In genomic region chr15:30884692-30885334, GRCm38 (mm10) we compare ENCODE assay signal across 14 mouse cellular contexts.
DNase-seq lines count a peak whose midpoint lies in the region; ATAC-seq and TF ChIP-seq lines count a peak whose summit lies in the region.
"Had no signal": no experiment of that assay in that cellular context is flagged by ENCODE, and none has a peak within 500 bp of the region (broad histone marks: within the 10 kb centered on the region; RNA-seq: fewer than 3 reads in every experiment).

No protein-coding gene starts in this region.

- H3K27me3 ChIP-seq in forebrain, embryonic 13.5 days: no peaks in the 10 kb centered on the region
- no peaks in the 10 kb centered on the region for H3K27me3 ChIP-seq in forebrain, embryonic 11.5 days (ENCODE audit: control insufficient read depth, insufficient read depth, low read length)
- H3K27me3 ChIP-seq in lung, embryonic 14.5 days (ENCODE audit: insufficient read depth, low read length): no peaks in the 10 kb centered on the region
- H3K27me3 ChIP-seq in hindbrain, embryonic 13.5 days: no peaks in the 10 kb centered on the region
- H3K27me3 ChIP-seq in neural tube, embryonic 12.5 days (replicated peaks): no peaks in the 10 kb centered on the region
- no peaks in the 10 kb centered on the region for H3K27me3 ChIP-seq in intestine, embryonic 16.5 days (replicated peaks; ENCODE audit: control insufficient read depth, insufficient read depth, low read length)
- H3K27me3 ChIP-seq: intestine, embryonic 15.5 days; limb, embryonic 15.5 days had no signal

- H3K27ac ChIP-seq in forebrain, embryonic 13.5 days: peak overlapping the region; percentile 48; the same call in 1 of the 2 replicates
- no peak overlapping the region for H3K27ac ChIP-seq in forebrain, embryonic 11.5 days (ENCODE audit: low read depth, low read length)
- H3K27ac ChIP-seq in lung, embryonic 14.5 days (ENCODE audit: low read depth): no peak overlapping the region
- H3K27ac ChIP-seq in hindbrain, embryonic 13.5 days: peak overlapping the region; percentile 64
- H3K27ac ChIP-seq in neural tube, embryonic 12.5 days: no peak overlapping the region
- no peak overlapping the region for H3K27ac ChIP-seq in intestine, embryonic 16.5 days (ENCODE audit: low read length)
- H3K27ac ChIP-seq: embryonic facial prominence, embryonic 10.5 days; intestine, embryonic 15.5 days; limb, embryonic 15.5 days had no signal

- ATAC-seq in forebrain, embryonic 13.5 days: peak; percentile 52
- ATAC-seq in forebrain, embryonic 11.5 days (replicated peaks; ENCODE audit: low FRiP score): no peak; the same call in 1 of the 2 replicates
- peak; percentile 21; the same call in 1 of the 2 replicates for ATAC-seq in lung, embryonic 14.5 days (ENCODE audit: insufficient read depth)
- peak; percentile 72 for ATAC-seq in hindbrain, embryonic 13.5 days (ENCODE audit: low FRiP score)
- ATAC-seq in neural tube, embryonic 12.5 days (ENCODE audit: low FRiP score, low read depth): peak; percentile 21; the same call in 1 of the 2 replicates
- ATAC-seq in intestine, embryonic 16.5 days: no peak
- ATAC-seq: intestine, embryonic 15.5 days; lung, postnatal 0 days had no signal

- peaks cover 19% of the 10 kb centered on the region for H3K4me1 ChIP-seq in forebrain, embryonic 13.5 days
- no peaks in the 10 kb centered on the region for H3K4me1 ChIP-seq in forebrain, embryonic 11.5 days (replicated peaks; ENCODE audit: control insufficient read depth, insufficient read depth, low read length)
- no peaks in the 10 kb centered on the region for H3K4me1 ChIP-seq in lung, embryonic 14.5 days (ENCODE audit: insufficient read depth)
- peaks cover 14% of the 10 kb centered on the region for H3K4me1 ChIP-seq in hindbrain, embryonic 13.5 days (replicated peaks)
- no peaks in the 10 kb centered on the region for H3K4me1 ChIP-seq in neural tube, embryonic 12.5 days
- no peaks in the 10 kb centered on the region; the same call in 1 of the 2 replicates for H3K4me1 ChIP-seq in intestine, embryonic 16.5 days (ENCODE audit: control insufficient read depth, insufficient read depth, low read length)
- H3K4me1 ChIP-seq: embryonic facial prominence, embryonic 10.5 days; intestine, embryonic 15.5 days had no signal

- WGBS in forebrain, embryonic 13.5 days: 68% methylated on average over 12 of the region's 12 CpGs
- 89% methylated on average over 12 of the region's 12 CpGs for WGBS in forebrain, embryonic 11.5 days
- 75% methylated on average over 12 of the region's 12 CpGs for WGBS in lung, embryonic 14.5 days
- 54% methylated on average over 12 of the region's 12 CpGs for WGBS in hindbrain, embryonic 13.5 days
- WGBS in neural tube, embryonic 12.5 days: 76% methylated on average over 12 of the region's 12 CpGs
- WGBS in intestine, embryonic 16.5 days: 68% methylated on average over 12 of the region's 12 CpGs

- H3K4me3 ChIP-seq in forebrain, embryonic 13.5 days: no peak overlapping the region
- H3K4me3 ChIP-seq in forebrain, embryonic 11.5 days (ENCODE audit: low read depth, low read length): no peak overlapping the region
- H3K4me3 ChIP-seq in lung, embryonic 14.5 days (ENCODE audit: low read depth, low read length): no peak overlapping the region
- H3K4me3 ChIP-seq in hindbrain, embryonic 13.5 days: no peak overlapping the region
- no peak overlapping the region for H3K4me3 ChIP-seq in neural tube, embryonic 12.5 days
- no peak overlapping the region for H3K4me3 ChIP-seq in intestine, embryonic 16.5 days (ENCODE audit: low read length)
- H3K4me3 ChIP-seq: embryonic facial prominence, embryonic 10.5 days; intestine, embryonic 15.5 days; limb, embryonic 15.5 days had no signal

- H3K9me3 ChIP-seq in forebrain, embryonic 13.5 days (replicated peaks): no peaks in the 10 kb centered on the region
- H3K9me3 ChIP-seq in forebrain, embryonic 11.5 days (ENCODE audit: control insufficient read depth, low read length): no peaks in the 10 kb centered on the region
- no peaks in the 10 kb centered on the region for H3K9me3 ChIP-seq in lung, embryonic 14.5 days (ENCODE audit: low read depth, low read length)
- no peaks in the 10 kb centered on the region for H3K9me3 ChIP-seq in hindbrain, embryonic 13.5 days
- no peaks in the 10 kb centered on the region for H3K9me3 ChIP-seq in neural tube, embryonic 12.5 days
- no peaks in the 10 kb centered on the region for H3K9me3 ChIP-seq in intestine, embryonic 16.5 days (ENCODE audit: control insufficient read depth, low read length)
- H3K9me3 ChIP-seq: embryonic facial prominence, embryonic 10.5 days; intestine, embryonic 15.5 days; limb, embryonic 15.5 days had no signal

- no peak overlapping the region for H3K4me2 ChIP-seq in forebrain, embryonic 13.5 days
- no peak overlapping the region for H3K4me2 ChIP-seq in forebrain, embryonic 11.5 days (ENCODE audit: low read depth, low read length, severe bottlenecking)
- H3K4me2 ChIP-seq in lung, embryonic 14.5 days: no peak overlapping the region
- H3K4me2 ChIP-seq in hindbrain, embryonic 13.5 days: no peak overlapping the region
- H3K4me2 ChIP-seq in neural tube, embryonic 12.5 days (replicated peaks): no peak overlapping the region
- H3K4me2 ChIP-seq in intestine, embryonic 16.5 days (ENCODE audit: low read depth, low read length): no peak overlapping the region
- H3K4me2 ChIP-seq: intestine, embryonic 15.5 days; limb, embryonic 15.5 days had no signal

- TF ChIP-seq CTCF in lung, embryonic 14.5 days (IDR thresholded peaks at IDR 0.05; ENCODE audit: low read depth): no peak

- no peak for DNase-seq in forebrain, embryonic 11.5 days (ENCODE audit: low spot score)
- no peak for DNase-seq in lung, embryonic 14.5 days
- DNase-seq in lung, postnatal 36 days: no peak
- DNase-seq in frontal cortex, postnatal 10 days (ENCODE audit: low spot score in 2 of 2): no peak
- DNase-seq: right cerebral cortex, postnatal 4 days; thymus, postnatal 36 days had no signal

- peaks cover 6% of the 10 kb centered on the region; the same call in 1 of the 2 replicates for H3K36me3 ChIP-seq in forebrain, embryonic 13.5 days (ENCODE audit: poor library complexity, severe bottlenecking)
- no peaks in the 10 kb centered on the region for H3K36me3 ChIP-seq in forebrain, embryonic 11.5 days (ENCODE audit: control insufficient read depth, insufficient read depth, low read length)
- no peaks in the 10 kb centered on the region for H3K36me3 ChIP-seq in lung, embryonic 14.5 days (ENCODE audit: insufficient read depth)
- peaks cover 18% of the 10 kb centered on the region for H3K36me3 ChIP-seq in hindbrain, embryonic 13.5 days
- no peaks in the 10 kb centered on the region for H3K36me3 ChIP-seq in neural tube, embryonic 12.5 days
- H3K36me3 ChIP-seq in intestine, embryonic 16.5 days (ENCODE audit: control insufficient read depth, insufficient read depth, low read length): no peaks in the 10 kb centered on the region
- H3K36me3 ChIP-seq: embryonic facial prominence, embryonic 10.5 days; intestine, embryonic 15.5 days; limb, embryonic 15.5 days had no signal

- no peak overlapping the region for H3K9ac ChIP-seq in forebrain, embryonic 13.5 days
- H3K9ac ChIP-seq in forebrain, embryonic 11.5 days (ENCODE audit: low read length): no peak overlapping the region
- H3K9ac ChIP-seq in lung, embryonic 14.5 days: no peak overlapping the region
- H3K9ac ChIP-seq in hindbrain, embryonic 13.5 days: no peak overlapping the region
- no peak overlapping the region for H3K9ac ChIP-seq in neural tube, embryonic 12.5 days
- no peak overlapping the region for H3K9ac ChIP-seq in intestine, embryonic 16.5 days (ENCODE audit: low read depth, low read length)
- H3K9ac ChIP-seq: intestine, embryonic 15.5 days; limb, embryonic 15.5 days had no signal

Comparison
In these comparisons a context has a peak if more than half of its experiments do, and no peak if none do; other contexts are left out.
1. ATAC-seq: peak in forebrain, embryonic 13.5 days (single experiment), lung, embryonic 14.5 days (single experiment), hindbrain, embryonic 13.5 days (single experiment) and neural tube, embryonic 12.5 days (single experiment); none in forebrain, embryonic 11.5 days (single experiment) and intestine, embryonic 16.5 days (single experiment).
2. H3K27ac ChIP-seq: peak in forebrain, embryonic 13.5 days (single experiment) and hindbrain, embryonic 13.5 days (single experiment); none in forebrain, embryonic 11.5 days (single experiment), lung, embryonic 14.5 days (single experiment), neural tube, embryonic 12.5 days (single experiment) and intestine, embryonic 16.5 days (single experiment).